Mouse (Mus musculus) liver (tissue): ENCODE data around the gene Nrf1.

Source experiments
- DNase-seq: peaks from one replicate; pipeline ENCODE4 v3.0.0-alpha.2; 2020; ENCODE audit warnings: mixed read lengths

Nrf1 gene

DNA sequence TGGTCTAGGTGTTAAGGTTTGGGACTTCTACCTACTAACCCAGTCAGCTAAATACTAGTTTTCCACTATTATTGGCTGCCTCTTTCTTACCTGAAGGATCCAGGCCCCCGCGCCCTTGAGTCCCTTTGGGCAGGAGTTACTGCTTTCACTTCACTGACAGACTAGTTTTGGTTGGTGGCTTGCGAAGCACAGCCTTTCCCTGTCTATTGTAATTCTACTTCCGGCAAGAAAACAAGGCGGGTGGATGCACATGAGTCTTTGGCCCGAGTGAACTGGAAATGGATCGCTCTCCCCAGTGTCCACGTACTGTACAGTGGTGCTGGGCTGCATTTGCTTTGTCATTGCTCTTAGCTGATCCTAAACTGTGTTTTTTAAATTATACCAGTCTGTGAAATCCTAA lies 102.7 kb downstream of the Nrf1 start:
- no peak for DNase-seq

DNA sequence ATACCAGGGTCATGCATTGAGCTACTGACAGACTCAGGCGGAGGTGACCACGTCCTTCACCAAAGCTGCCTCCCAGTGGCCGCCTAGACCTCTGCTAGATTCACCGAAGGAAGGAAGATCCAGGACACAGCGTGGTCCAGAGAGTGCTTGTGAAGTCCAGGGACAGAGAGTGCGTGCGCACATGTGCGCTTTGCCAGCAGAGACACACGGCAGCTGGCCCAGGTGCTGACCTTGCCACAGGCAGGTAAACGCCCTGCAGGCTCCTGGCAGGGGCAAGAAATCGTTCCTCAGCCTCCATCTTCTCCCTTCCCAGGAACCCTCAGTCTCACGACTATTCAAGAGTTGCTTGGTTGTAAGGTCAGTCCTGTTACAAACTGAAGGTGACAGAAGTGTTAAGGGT lies 104.4 kb downstream of the Nrf1 start:
- no peak for DNase-seq

DNA sequence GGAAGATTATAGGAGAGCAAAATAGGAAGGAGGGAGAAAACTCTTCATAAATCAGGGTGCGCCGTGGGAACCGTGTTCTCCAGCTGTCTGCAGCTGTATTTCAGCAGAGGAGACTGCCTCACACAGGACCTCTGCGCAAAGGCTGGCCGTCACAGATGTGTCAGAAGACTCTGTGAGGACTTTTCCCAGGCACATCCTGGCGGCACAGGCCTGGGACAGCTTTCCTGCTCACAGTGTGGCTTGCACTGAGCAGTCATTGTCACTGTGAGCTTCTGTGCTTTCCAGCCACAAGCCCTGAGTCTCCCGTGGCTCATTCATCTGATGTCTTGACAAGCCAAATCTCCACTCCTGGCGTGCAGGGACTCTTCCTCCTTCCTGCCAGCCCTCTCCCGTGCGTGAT lies 104.9 kb downstream of the Nrf1 start:
- no peak for DNase-seq

GRCm38 (mm10) chr6:30153076-30153475 lies 105.3 kb downstream of the Nrf1 start:
- DNase-seq, result no peak

DNA sequence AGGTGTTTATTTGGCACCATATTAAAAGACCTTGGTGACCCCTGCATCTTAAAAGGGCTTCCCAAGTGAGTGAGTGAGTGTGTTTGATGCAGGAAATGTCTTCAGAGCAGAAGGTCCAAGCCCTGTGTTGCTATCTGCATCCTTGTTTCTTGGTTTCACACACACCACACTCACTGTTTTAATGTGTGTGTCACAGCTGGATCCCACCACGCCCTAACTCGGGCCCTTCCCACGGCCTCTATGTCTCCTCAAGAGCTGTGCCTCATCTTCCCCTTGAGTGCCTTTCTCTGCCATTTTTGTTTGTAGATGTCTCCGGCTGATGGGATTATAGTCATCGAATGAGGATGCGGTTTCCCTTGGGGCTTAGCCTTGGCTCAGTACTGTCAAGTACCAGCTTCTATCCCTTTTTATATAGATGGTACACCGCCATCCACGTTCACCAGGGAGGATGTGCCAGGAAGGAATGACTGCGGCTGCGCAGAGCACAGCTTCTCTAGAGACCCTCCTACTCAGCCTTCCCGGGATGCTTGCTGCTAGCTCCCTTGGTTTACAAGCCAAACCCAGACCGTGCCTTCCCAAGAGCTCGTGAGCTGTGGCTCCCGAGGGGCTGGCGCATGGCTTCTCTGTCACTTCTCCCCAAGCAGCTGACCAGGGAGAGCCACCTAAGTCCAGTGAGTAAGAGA lies 106.1 kb downstream of the Nrf1 start:
- DNase-seq, result no peak

GRCm38 (mm10) chr6:30159516-30160045 lies 111.8 kb downstream of the Nrf1 start:
- no peak for DNase-seq

DNA sequence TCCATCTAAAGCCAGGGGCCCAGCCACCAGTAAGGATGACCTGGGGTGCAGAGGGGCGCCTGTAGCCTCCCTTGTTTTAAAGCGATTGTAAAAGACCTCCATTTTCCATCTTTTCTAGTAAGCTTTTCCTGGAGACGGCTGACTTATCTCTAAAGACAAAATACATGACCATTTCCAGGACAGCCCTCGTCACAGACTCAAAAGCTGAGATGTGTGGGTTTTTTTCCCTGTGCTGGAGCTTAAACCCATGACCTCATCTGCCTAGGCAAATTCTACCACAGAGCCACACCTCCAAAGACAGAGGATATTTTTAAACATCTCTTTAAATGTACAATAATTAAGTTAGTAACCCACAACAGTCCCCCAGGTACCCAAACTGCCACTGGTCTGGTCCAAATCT lies 112.6 kb downstream of the Nrf1 start:
- no peak for DNase-seq

DNA sequence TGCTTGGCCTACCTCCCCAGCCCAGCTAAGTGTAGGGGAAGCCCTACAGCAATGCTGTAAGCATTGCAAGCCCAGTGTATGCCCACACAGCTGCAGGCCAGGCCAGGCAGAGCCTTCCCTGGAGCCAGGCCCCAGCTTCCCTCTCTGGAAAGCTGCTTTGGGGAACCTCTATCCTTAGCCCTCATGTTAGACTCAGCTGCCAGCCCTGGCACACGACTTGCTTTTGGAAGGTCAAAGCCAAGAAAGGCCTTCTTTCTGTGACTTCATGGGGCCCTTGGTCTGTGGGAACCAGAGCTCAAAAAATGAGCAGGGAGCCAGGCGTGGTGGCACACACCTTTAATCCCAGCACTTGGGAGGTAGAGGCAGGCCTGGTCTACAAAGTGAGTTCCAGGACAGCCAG lies 113.8 kb downstream of the Nrf1 start:
- DNase-seq, result no peak

DNA sequence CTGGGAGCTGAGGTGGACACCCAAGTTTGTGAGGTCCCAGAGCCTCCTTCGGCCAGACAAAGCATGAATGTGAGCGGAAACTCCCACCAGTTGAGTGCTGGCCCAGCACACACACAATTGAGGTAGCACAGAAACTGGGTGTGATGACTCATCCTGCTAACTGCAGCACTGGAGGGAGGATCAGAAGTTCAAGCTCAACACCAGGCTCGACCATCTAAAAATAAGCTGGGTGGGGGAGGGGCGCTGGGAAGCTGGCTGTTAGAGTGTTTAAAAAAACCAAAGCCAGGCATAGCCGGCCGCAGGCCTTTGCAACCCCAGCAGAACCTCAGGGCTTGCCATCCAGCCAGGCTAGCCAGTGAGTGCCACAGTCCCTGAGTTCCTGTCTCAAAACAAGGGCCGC lies 114.3 kb downstream of the Nrf1 start:
- DNase-seq, result peak; percentile 35

- no peak for DNase-seq
Measured at GRCm38 (mm10) chr6:30166349-30166748, 118.6 kb downstream of the Nrf1 start.

DNA sequence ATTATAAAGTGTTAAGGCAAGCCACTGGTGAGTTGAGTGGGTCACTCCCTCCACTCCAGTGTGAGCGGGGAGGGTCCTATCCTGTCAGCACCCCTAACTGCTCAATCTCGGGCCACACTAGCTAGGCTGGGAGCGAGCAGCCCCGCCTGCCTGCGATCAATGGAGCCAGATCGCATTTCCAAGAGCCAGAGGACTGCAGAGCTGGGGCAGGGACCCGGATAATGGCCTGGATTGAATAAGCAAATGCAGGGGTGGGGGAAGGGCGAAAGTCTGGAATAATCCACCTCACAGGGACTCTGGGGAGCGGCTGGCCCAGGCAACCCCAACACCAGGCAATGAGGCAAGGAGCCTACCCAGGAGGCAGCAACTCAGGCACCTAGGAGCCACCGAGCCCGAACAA lies 119.4 kb downstream of the Nrf1 start:
- no peak for DNase-seq

DNA sequence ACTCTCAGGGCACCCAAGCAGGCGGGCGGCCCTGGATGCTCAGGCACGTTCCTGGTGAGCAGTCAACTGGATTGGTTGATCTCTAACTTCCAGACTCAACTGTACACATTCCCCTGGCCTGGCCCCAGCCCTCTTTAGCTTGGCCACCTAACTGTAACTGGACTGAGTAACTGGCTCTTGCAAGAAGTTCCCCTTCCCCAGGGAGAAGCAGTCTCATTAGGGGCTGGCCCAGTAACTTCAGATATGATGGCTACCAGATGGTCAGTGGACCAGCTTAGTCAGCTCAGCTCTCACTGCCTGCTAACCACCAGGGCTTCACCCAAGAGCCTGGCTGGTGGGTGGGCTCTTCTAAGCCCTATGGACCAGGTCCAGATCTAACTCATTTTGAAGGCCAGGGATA lies 120.5 kb downstream of the Nrf1 start:
- no peak for DNase-seq

GRCm38 (mm10) chr6:30169148-30169547 lies 121.4 kb downstream of the Nrf1 start:
- DNase-seq, result no peak

GRCm38 (mm10) chr6:30171226-30171625 lies 123.4 kb downstream of the Nrf1 start:
- no peak for DNase-seq

DNA sequence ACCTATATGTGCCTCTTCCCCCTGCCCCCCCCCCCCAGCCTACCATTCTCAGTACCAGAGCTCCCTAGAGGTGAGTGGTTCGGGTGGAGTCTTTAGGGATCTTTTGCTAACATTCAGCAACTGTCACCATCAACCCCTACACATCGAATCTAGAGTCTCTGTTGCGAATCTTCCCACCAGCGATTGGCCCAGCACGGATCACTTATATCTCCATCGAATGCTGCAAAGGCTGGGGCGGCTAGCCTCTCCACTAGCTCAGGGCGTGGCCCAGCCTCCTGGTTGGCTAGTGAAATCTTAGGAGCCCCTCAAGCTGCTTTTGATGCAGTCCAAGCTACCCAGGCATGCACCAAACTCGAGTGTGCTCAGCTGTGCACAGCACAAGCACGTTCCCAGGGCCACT lies 124.2 kb downstream of the Nrf1 start:
- no peak for DNase-seq

GRCm38 (mm10) chr6:30172441-30172819 lies 124.6 kb downstream of the Nrf1 start:
- DNase-seq, result no peak

DNA sequence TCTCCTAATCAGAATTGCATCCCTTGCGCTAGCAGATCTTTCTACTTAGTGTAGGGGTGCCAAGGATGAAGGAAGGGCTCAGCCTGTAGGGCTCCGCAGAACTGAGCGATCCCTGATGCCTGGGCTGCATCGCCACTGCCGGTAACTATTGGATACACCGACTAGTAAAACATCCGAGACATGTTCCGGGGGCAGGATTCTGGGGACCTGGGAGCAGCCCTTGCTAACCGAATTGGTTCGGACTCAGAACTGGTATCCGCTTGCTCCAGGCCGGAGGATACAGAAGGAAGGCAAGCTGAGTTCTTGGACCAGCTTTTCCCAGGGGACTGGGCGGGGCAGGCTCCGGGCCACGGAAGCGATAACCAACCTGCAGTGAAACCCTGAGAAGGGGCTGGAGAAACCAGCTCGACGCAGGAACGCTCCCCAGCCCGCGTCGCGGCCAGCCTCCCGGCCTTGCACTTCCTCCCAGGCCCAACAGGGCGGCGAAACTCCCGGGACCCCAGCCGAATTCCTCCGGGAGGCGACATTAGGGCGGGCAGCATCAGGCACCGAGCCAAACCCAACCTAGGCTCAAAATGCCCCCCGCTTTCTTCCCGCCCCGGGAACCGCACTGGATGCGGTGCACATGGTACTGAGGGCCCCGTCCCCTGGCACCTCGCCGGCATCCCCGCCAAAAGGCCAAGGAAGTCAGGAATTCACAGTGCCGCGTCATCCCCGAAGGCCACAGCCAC lies 125.2 kb downstream of the Nrf1 start:
- DNase-seq, result peak; percentile 34

GRCm38 (mm10) chr6:30173551-30174460 lies 126.0 kb downstream of the Nrf1 start:
- DNase-seq, result peak; percentile 63

DNA sequence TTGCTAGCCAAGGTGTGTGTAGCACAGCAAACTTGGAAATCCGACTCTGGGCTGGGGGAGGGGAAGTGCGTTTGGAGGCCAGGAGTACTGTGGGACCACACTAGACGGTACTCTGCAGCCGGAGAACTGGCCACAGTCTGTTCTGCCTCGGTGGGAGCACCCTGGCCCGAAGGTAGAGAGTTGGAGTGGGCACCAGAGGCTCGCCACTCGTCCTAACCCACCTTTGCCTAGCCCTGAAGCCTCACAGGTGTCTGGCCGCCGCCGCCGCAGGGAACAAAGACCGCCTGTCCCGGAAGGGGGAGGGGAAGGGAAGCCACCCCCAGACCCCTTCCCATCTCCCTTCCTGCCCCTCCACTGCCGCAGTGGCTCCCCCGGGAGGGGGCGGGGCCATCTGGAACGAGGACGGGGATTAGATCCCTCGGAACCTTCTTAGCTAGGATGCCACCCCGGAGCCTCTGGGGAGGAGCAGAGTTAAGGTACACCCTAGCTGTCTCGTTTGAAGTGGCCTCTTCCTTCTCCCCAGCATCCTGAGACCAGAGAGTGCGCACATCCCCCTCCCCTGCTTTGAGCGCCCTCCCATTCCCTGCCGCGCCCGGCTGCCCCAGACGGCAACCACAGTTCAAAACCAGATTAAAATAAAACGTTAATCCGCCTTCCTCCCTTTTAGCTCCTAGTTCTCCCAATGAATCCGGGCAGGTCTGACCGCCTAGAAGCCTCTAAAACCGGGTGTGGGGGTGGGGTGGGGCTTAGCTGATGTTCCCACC lies 126.9 kb downstream of the Nrf1 start:
- DNase-seq, result no peak

DNA sequence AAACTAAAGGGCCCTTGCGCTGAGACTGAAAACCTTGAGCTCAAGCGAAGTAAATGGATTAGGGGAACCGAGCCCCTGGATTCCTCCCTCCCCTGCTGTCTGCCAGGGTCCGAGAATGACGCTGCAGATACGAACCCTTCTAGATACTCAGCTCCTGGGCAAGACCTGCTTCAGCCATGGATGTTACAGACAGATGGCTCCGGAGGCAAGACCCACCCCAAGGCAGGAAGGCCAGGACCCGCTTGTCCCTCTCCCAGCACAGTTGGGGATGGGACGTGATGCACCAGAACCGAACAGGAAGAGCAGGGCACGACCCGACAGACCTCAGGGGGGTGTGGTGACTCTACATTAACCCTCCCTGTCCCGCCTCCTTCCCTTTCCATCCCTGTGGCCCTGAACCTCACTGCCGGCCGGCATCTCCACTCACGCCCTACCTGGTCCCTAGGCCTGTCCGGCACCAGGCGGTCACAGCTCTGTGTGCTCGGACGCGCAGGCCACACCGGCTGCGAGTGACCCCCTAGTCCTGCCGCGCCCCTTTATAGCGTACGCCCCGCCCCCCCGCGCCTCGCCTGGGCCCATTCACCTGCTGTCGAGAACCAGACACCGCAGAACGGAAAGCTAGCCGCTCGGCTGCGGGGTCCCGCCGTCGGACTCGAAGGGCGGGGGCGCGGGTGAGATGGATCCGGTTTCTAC lies 127.6 kb downstream of the Nrf1 start:
- no peak for DNase-seq

DNA sequence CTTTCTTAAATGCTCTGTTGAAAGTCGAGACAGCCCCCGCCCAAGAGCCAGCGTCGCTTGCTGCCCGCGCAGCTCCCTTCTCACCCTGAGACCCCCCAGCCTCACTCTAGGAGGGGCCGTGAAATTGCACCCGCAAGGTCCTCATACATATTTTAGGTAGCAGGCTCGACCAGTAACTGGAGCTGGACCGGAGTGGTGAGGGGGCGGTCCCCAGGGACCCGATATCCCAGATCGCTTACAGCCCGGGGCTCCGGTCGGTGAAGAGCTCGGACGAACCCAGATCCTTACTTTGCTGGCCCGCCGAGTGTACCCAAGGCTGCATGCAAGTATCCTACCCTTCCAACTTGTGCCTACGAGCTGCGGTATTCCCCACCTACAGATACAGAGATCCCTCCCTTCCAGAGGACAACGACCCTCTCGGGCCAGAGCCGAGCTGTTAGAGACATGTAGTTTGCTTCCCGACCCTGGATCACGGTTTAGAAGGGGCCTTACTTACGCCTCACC lies 128.2 kb downstream of the Nrf1 start:
- DNase-seq, result no peak

- no peak for DNase-seq
Measured at GRCm38 (mm10) chr6:30176496-30176895, 128.7 kb downstream of the Nrf1 start.
